Mouse (Mus musculus) neutrophil, adult 5-6 weeks (primary cell): ENCODE measurements around the gene Spns2. TPM values are rescaled to one million over a fixed set of nuclear protein-coding genes. Genes with fewer than 3 reads are reported as not detected.

Experiments
- ATAC-seq: fragments of 151-379, 151-347 bp; 2 replicates; pipeline ENCODE4 v1.8.0; 2017; ENCODE audit warnings: mild to moderate bottlenecking, moderate TSS enrichment; ENCODE audit not compliant: insufficient number of reproducible peaks, poor library complexity, low FRiP score, severe bottlenecking; ENCODE audit errors: extremely low read depth
- total RNA-seq: library from RNA; stranded (forward); fragments of 200-1000 nt; gene quantifications from 2 replicates; pipeline ENCODE4 v1.2.3, GENCODE M21; 2017

The Spns2 gene
- total RNA-seq, 1 experiment from 2014 or later, result 15.7 TPM

GRCm38 (mm10) chr11:72478228-72478627 is 11.5 kb downstream of the Spns2 start:
- ATAC-seq, result no peak

DNA sequence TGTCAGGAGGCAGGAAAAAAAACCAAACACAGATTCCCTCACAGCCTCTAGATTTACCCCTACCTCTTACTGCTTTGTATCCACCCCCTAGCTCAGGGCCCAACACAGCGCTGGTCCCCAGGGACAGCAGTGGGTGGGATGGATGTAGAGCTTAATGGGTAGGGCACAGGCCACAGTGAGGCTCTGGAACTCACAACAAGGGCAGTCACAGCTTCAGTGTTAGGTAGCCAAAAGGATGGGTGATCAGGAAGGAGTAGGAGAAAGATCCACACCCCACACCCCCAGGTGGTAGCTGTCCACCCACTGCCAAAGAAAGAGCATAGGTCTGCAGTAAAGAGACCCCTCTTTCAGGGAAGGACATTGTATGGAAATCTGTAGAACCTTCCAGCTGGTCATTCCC is 12.1 kb downstream of the Spns2 start:
- ATAC-seq, result no peak

DNA sequence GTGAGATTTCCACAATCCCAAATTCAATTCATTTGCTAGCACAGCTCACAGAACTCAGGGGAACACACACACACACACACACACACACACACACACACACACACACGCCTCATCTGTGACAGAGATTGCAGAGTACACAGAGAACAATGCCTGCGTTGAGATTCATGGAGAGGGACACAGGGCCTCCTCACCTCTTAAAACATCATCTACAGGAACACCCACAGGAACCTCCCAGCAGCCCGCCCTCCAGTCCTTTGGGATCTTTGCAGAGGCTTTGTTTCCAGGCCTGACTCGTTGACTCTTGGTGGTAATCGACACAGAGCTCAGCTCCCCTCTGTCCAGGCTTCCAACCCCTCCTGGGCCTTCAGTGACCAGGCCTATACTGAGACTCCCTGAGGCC is 12.5 kb downstream of the Spns2 start:
- ATAC-seq, result no peak

DNA sequence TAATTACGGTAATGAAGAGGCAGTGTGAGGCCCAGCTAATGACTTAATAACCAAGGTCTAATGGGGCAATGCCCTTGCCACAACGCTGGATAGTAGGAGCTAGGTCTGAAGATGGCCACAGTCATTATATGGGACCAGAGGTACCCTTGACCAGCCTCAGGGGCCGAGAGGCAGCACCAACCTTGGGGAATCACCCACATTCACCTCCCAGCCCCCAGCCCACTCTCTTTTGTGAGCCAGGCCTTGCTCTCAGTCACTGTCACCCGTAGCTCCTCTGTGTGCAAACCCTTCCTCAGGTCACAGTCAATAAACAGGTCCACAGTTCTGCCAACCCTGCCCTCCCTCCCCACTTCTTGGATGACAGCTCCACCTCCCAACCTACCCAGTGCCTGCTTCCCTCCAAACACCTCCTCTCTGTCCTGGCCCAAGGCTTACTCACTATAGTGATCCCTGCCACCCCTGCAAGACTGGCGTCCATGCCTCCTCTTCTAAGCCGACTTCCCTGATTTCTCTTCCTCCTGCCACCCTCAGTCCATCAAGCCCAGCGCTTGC is 13.6 kb downstream of the Spns2 start:
- no peak for ATAC-seq

DNA sequence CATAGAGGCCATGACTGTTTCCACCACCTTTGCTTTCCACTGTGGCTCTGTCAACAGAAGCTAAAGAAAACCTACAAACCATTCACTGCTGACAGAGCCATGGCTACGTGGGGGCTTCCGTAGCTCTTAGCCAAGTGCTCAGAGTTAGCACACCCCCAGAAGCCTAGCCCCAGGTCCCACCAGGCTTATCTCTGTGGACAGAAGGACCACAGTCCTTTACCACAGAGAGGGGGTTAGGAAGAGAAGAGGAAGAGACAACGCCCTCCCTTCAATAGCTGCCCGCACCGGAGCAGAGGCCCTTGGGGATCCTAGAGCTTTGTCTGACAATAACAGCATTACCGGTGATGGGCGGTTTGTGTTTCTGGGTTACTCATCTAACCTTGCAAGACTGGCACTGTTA is 14.3 kb downstream of the Spns2 start:
- ATAC-seq, result no peak

DNA sequence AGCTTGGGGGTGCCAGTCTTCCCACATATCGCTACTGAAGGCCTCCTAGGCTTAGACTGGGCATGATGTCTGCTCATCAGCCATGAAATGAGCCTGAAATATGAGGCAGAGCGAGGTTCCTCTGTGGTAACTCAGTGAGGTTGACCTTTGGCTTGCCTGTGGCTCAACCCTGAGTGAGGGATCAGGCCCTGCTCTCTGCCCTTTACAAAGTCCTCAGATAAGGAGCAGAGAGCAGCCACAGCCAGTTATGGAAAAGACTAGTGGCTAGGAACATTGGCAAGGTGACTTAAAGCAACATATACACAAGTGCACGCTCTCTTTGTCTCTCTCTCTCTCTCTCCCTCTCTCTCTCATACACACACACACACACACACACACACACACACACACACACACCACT is 14.8 kb downstream of the Spns2 start:
- no peak for ATAC-seq

GRCm38 (mm10) chr11:72473540-72473939 is 16.2 kb downstream of the Spns2 start:
- ATAC-seq, result no peak

DNA sequence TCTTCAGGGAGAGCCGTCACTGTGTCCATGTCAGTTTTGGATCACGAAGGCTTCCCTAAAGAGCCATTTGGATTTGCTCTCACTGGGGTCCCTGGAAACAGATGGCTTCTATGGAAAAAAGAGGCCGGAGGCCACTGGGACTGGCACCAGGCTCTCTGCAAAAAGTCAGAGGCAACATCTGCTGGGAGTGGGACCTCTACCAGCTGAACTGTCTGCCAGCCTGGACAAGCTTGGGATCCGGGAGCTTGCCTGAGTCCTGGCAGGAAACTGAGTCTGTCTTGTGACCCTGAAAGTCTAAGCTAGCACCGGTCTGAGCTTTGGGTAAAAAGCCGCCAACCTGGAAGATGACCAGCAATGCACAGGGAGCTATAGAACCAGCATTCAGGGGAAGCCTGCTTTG is 18.3 kb downstream of the Spns2 start:
- ATAC-seq, result no peak

- no peak for ATAC-seq
Observed at GRCm38 (mm10) chr11:72470004-72470403, 19.7 kb downstream of the Spns2 start.

DNA sequence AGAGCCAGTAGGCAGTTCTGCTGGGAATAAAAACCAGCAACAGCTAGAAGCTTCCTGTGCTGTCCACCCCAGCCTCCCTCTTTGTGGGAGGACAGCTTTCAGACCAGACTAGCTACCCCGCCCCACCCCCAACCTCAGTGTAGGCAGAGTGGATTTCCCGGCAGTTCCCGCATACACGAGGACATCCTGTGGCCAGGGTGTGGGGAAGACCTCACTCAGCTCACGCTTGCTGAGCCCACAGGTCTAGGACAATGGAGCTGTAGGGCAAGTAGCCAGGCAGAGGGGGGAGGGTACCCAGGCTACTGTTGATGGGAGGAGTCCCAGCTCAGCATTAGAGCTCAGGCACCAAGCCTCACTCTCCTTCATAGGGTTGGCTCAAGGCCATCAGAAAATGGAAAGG is 20.5 kb downstream of the Spns2 start:
- ATAC-seq, result no peak

- ATAC-seq, result no peak
Observed at GRCm38 (mm10) chr11:72468525-72468924, 21.2 kb downstream of the Spns2 start.

DNA sequence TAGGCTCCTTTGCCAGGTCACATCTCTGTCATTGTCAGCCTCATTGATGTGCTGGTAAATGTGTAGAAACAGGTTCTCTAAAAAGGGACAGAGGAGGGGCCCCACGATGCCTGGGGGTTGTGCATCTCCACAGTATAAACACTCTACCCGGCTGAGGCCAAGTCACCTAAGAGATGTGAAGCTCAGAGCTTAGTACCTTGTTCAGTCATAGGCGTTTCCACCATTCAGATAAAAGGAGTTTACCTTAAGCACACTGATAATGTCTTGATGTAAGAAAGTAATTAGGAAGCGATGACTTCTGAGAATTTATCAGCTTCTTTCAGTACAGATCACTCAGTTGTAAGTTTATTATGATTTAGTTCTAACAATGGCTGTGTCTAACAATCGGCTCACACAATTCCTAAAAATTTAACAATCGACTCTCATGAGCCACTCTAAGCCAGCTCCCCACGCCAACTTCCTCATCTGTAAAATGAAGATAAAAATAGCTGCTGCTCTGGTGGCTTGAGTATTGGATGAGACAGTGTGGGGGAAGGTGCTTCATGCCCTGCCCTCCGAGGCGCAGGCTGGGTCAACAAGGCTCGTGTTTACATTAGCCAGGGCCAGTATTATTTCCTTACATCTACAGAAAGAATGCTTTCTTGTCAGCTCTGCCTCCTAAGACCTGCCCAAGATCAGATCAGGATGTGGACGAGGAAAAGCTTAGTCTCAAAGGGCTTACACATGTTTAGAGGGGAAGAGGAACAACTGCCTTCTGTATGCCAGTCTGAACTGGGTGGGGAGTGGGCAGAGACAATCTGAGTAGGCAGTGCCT is 22.8 kb downstream of the Spns2 start:
- peak; percentile 39; the same call in 1 of the 2 replicates for ATAC-seq

- ATAC-seq, result peak; percentile 68
Observed at GRCm38 (mm10) chr11:72465978-72466693, 23.6 kb downstream of the Spns2 start.

- no peak for ATAC-seq
Observed at GRCm38 (mm10) chr11:72464821-72465220, 24.9 kb downstream of the Spns2 start.

GRCm38 (mm10) chr11:72461500-72461981 is 28.2 kb downstream of the Spns2 start:
- peak; percentile 40; the same call in 1 of the 2 replicates for ATAC-seq

DNA sequence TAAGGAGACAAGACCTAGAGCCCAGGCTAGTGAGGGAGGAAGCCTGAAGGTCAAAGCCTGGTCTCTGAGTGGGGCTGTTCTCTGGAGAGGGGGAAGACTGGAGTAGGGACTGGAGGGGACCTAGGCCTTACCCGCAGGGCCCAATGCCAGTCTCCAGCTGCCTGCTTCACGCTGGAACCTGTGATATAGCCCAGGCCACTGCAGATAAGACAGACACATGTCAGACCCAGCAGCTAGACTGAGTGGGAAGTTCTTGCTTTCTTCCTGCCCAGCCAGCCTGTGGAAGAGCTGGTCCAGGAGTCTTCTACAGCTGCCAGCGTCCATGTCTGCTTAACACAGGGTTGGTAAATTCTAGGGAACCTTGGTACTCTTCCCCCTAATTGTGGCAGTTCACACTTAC is 31.2 kb downstream of the Spns2 start:
- ATAC-seq, result no peak

DNA sequence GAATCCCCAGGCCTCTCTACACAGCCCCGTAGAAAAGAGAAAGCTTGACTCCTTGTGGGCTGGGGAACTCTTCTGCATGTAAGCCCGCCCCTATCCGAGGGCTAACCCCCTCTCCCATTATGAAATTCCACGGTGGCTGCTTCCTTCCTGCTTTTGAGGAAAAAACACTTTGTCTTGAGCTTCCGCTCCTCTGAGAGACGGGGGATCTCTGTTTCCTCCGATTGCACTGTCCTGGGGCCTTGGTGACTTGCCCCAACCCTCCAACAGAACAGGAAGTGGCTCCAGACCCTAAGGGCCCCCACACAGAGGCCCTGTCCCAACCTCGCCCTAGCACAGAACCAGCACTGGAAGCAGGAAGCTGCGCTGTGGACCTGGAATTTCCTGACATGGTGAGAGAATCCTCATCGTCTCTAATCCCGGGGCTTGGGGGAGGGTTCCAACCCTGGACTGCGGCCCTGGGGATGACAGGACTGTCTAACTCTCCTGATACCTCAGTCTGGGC is 31.7 kb downstream of the Spns2 start:
- ATAC-seq, result no peak

- no peak for ATAC-seq
Observed at GRCm38 (mm10) chr11:72455694-72456093, 34.0 kb downstream of the Spns2 start.

DNA sequence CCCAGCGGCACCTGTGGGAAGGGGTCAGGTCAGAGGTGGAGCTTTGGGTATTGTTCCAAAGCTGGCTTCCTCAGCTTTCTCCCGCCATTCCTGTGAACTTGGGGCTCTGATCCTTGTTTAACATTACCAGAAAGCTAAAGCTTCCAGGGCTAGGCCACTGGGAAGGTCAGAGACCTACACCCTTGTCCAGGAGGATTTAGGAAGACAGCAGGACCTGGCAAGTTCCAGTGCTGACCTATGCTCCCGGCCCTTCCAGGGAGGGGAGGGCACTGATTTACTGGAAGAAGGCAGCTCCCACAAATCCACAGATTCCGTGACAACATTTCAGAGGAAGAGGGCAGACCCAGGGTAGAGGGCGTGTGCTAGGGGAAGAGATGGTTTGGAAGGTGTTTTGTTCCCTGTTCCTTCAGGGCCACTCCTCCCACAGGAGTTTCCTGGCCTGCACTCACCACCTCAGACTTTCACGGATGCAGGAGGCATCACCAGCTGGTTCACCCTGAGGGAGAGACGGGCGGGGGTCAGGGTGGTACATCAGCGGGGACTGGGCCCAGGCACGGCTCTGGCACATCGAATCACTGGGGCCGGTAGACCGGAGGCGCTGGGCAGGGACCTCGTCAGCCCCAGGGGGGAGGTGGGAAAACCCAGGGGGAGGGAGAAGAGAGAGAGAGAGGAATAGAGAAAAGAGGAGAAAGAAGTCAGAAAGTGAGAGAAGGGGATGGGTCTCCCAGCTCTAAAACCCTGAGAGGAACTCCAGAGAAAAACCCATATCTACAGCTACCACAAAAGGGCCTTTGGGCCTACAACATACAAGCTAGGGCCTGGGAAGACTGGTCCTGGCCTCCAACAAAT is 36.4 kb downstream of the Spns2 start:
- ATAC-seq, result no peak
